Mouse (Mus musculus) c-Kit-negative CD71-positive TER-119-positive erythroid progenitor cells, embryonic 14.5 days (primary cell): ENCODE results near the gene Olfr341.

Experiments
- DNase-seq: peaks from one replicate; pipeline ENCODE4 v3.0.0-alpha.2; 2013; ENCODE audit warnings: low read depth, low spot score

Gene Olfr341

DNA sequence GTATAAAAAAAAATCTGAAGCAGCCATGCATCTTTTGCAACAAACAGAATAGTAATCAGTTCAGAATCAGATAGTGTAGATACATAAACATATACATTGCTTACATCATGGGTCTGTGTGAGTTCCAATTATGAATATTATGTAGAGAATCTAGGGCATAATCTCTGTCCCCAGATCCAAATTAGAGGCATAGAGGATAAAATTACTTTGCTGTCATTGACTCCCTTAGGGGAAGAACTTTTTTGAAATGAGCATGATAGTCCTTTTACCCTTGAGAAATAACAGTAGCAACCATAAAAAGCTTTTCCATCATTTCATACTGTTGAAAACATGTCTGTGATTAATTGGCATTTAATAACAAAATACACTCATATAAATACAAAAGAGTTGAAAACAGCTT, at the start of gene Olfr341:
Gene Olfr341, minus strand, starts transcription at position 101 of the 400 bp plus-strand sequence.
- no peak for DNase-seq

DNA sequence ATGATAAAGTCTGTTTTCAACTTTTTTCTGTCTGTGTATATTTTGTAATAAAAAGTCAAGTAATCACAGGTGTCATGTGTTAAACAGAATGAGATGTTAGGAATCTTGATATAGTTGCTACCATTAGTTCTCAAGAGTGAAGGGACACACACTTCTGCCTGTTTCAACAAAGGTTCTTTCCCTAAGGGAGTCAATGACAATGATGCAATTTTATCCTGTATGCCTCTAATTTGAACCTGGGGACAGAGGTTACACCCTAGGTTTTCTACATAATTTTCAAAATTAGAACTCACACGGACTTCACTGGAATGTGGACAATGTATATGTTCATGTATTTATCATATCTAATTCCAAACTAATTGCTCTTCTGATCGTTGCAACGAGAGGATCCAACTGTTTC, 42.4 kb upstream of the Olfr341 start, which contains the start of gene Olfr342:
Gene Olfr342, plus strand, starts transcription at position 301 of the 400 bp plus-strand sequence.
- no peak for DNase-seq

DNA sequence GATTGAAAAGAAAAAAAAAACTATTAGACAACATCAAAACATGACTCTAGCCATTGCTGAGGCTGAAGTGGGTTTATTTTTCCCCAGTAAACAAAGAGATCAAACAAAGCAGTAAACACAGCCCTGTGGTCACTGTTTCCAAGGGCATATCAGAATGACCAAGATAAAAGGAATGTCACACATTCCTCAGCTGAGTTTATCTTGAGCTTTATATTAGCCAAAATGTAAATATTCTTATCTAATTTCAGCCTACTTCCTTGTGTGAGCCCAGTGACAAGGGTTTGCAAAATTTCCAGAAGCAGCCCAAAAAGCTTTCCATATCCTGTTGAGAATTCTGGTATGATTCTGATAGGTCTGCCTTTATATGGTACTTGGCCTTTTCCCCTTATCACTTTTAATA, 8.6 kb downstream of the Olfr341 start:
- DNase-seq, result no peak

DNA sequence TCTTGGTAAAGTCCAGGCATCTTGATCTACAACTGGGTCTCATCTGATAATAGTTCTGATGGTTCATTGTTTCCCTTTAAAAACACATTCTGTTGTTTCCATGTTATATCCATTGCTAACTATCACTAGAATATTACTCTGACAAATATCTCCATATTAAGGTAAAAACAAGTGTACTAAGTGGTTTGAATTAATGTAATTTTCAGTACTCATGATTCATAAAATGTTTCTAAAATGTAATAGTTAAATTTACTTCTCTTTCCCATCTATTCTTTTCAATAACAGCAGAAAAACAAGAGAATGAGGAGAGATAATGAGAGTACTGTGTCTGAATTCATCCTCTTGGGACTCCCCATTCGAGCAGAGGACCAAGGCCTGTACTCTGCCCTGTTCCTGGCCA, 30.0 kb downstream of the Olfr341 start, which contains the start of gene Olfr340:
Gene Olfr340, plus strand, starts transcription at position 301 of the 400 bp plus-strand sequence.
- DNase-seq, result no peak
